Comparison of ENCODE assay signal across 10 mouse cellular contexts in genomic region chr11:97019345-97019708, GRCm38 (mm10). TPM values are rescaled to one million over a fixed set of nuclear protein-coding genes. Genes with fewer than 3 reads are reported as not detected.
DNase-seq lines count a peak whose midpoint lies in the region; ATAC-seq and TF ChIP-seq lines count a peak whose summit lies in the region.
"Had no signal": no experiment of that assay in that cellular context is flagged by ENCODE, and none has a peak within 500 bp of the region (broad histone marks: within the 10 kb centered on the region; RNA-seq: fewer than 3 reads in every experiment).

No protein-coding gene starts in this region.

- no peak for DNase-seq in forebrain, embryonic 14.5 days (ENCODE audit: low spot score)
- DNase-seq in liver, embryonic 13.5 days, result no peak
- DNase-seq in liver, result no peak
- no peak for DNase-seq in embryonic facial prominence, embryonic 11.5 days (ENCODE audit: low spot score)
- no peak for DNase-seq in cerebellum, adult 2 months
- no peak for DNase-seq in kidney, postnatal 36 days
- DNase-seq: cerebellum, adult 11-12 months had no signal

- H3K4me1 ChIP-seq in forebrain, embryonic 13.5 days, result peaks cover 20% of the 10 kb centered on the region
- peaks cover 3% of the 10 kb centered on the region for H3K4me1 ChIP-seq in forebrain, embryonic 14.5 days (ENCODE audit: control insufficient read depth, insufficient read depth, low read length)
- peaks cover 27% of the 10 kb centered on the region for H3K4me1 ChIP-seq in liver, embryonic 13.5 days (replicated peaks)
- peaks cover 8% of the 10 kb centered on the region for H3K4me1 ChIP-seq in embryonic facial prominence, embryonic 11.5 days (ENCODE audit: control insufficient read depth, insufficient read depth, low read length)
- H3K4me1 ChIP-seq in cerebellum, adult 2 months (ENCODE audit: control insufficient read depth, insufficient read depth, low read length), result no peaks in the 10 kb centered on the region

- H3K4me2 ChIP-seq in forebrain, embryonic 13.5 days, result no peak overlapping the region
- H3K4me2 ChIP-seq in forebrain, embryonic 14.5 days (ENCODE audit: low read length), result no peak overlapping the region
- peak overlapping the region; percentile 43; the same call in 1 of the 2 replicates for H3K4me2 ChIP-seq in liver, embryonic 13.5 days
- no peak overlapping the region; the same call in 1 of the 2 replicates for H3K4me2 ChIP-seq in embryonic facial prominence, embryonic 11.5 days (ENCODE audit: low read depth, low read length)
- peak overlapping the region; percentile 75 for H3K4me2 ChIP-seq in myocyte (ENCODE audit: low read depth)

- no peak for ATAC-seq in forebrain, embryonic 13.5 days
- ATAC-seq in forebrain, embryonic 14.5 days, result no peak
- no peak for ATAC-seq in liver, embryonic 13.5 days (ENCODE audit: low read depth)
- no peak for ATAC-seq in embryonic facial prominence, embryonic 11.5 days (replicated peaks; ENCODE audit: insufficient number of reproducible peaks, low FRiP score, low TSS enrichment, low read depth)
- ATAC-seq: forebrain, embryonic 15.5 days had no signal

- peaks cover 96% of the 10 kb centered on the region for H3K27me3 ChIP-seq in forebrain, embryonic 13.5 days
- peaks cover 87% of the 10 kb centered on the region for H3K27me3 ChIP-seq in forebrain, embryonic 14.5 days (replicated peaks; ENCODE audit: control insufficient read depth, insufficient read depth, low read length)
- H3K27me3 ChIP-seq in liver, embryonic 13.5 days, result peaks cover 98% of the 10 kb centered on the region
- H3K27me3 ChIP-seq in embryonic facial prominence, embryonic 11.5 days (ENCODE audit: control insufficient read depth, insufficient read depth, low read length), result peaks cover 79% of the 10 kb centered on the region
- H3K27me3 ChIP-seq in myocyte (ENCODE audit: control insufficient read depth, insufficient read depth, insufficient read length), result peaks cover 5% of the 10 kb centered on the region
- peaks cover 11% of the 10 kb centered on the region; the same call in 1 of the 2 replicates for H3K27me3 ChIP-seq in cerebellum, adult 2 months (ENCODE audit: control insufficient read depth, insufficient read depth, low read length)

- 1% methylated on average over 13 of the region's 13 CpGs for WGBS in forebrain, embryonic 13.5 days
- WGBS in forebrain, embryonic 14.5 days, result 5% methylated on average over 13 of the region's 13 CpGs
- 6% methylated on average over 13 of the region's 13 CpGs for WGBS in liver, embryonic 13.5 days (ENCODE audit: insufficient replicate concordance)
- WGBS in embryonic facial prominence, embryonic 11.5 days, result under 1% methylated on average over 13 of the region's 13 CpGs
- 11% methylated on average over 13 of the region's 13 CpGs for WGBS in cerebellum, adult 2 months

- no peak overlapping the region for H3ac ChIP-seq in myocyte (ENCODE audit: control insufficient read depth, insufficient read length)

- no peaks in the 10 kb centered on the region for H3K36me3 ChIP-seq in forebrain, embryonic 13.5 days (ENCODE audit: poor library complexity, severe bottlenecking)
- H3K36me3 ChIP-seq in forebrain, embryonic 14.5 days (ENCODE audit: control insufficient read depth, insufficient read depth, low read length), result no peaks in the 10 kb centered on the region
- no peaks in the 10 kb centered on the region for H3K36me3 ChIP-seq in liver, embryonic 13.5 days
- no peaks in the 10 kb centered on the region for H3K36me3 ChIP-seq in embryonic facial prominence, embryonic 11.5 days (replicated peaks; ENCODE audit: control insufficient read depth, insufficient read depth, low read depth, low read length)
- H3K36me3 ChIP-seq in myocyte (ENCODE audit: control insufficient read depth, insufficient read depth), result no peaks in the 10 kb centered on the region
- H3K36me3 ChIP-seq: forebrain, embryonic 15.5 days had no signal

- peak overlapping the region; percentile 29; the same call in 1 of the 2 replicates for H3K4me3 ChIP-seq in forebrain, embryonic 13.5 days
- no peak overlapping the region for H3K4me3 ChIP-seq in forebrain, embryonic 14.5 days (ENCODE audit: low read depth, low read length)
- H3K4me3 ChIP-seq in liver, embryonic 13.5 days (replicated peaks), result no peak overlapping the region
- peak overlapping the region; percentile 39; the same call in 1 of the 2 replicates for H3K4me3 ChIP-seq in embryonic facial prominence, embryonic 11.5 days (ENCODE audit: low read depth, low read length)
- H3K4me3 ChIP-seq in myocyte, result peak overlapping the region; percentile 37
- no peak overlapping the region for H3K4me3 ChIP-seq in cerebellum, adult 2 months (replicated peaks; ENCODE audit: insufficient read depth, low read depth, low read length)

- H3K79me2 ChIP-seq in myocyte (ENCODE audit: control insufficient read depth, insufficient read depth), result no peaks in the 10 kb centered on the region

- no peak overlapping the region for H3K9ac ChIP-seq in forebrain, embryonic 13.5 days
- H3K9ac ChIP-seq in forebrain, embryonic 14.5 days (ENCODE audit: low read length), result no peak overlapping the region
- H3K9ac ChIP-seq in liver, embryonic 13.5 days, result no peak overlapping the region
- no peak overlapping the region for H3K9ac ChIP-seq in embryonic facial prominence, embryonic 11.5 days (replicated peaks; ENCODE audit: low read length)
- H3K9ac ChIP-seq: forebrain, embryonic 15.5 days had no signal

- H3K9me3 ChIP-seq in forebrain, embryonic 13.5 days (replicated peaks), result no peaks in the 10 kb centered on the region
- no peaks in the 10 kb centered on the region for H3K9me3 ChIP-seq in forebrain, embryonic 14.5 days (replicated peaks; ENCODE audit: control insufficient read depth, low read length)
- no peaks in the 10 kb centered on the region for H3K9me3 ChIP-seq in liver, embryonic 13.5 days (replicated peaks)
- no peaks in the 10 kb centered on the region for H3K9me3 ChIP-seq in embryonic facial prominence, embryonic 11.5 days (replicated peaks; ENCODE audit: control insufficient read depth, low read length)
- H3K9me3 ChIP-seq: forebrain, embryonic 15.5 days had no signal

- no peak for TF ChIP-seq CTCF in cerebellum, adult 2 months (IDR thresholded peaks at IDR 0.05; ENCODE audit: borderline replicate concordance, insufficient read depth, low read depth, low read length)

- H3K27ac ChIP-seq in forebrain, embryonic 13.5 days, result no peak overlapping the region
- H3K27ac ChIP-seq in forebrain, embryonic 14.5 days (ENCODE audit: low read depth, low read length), result no peak overlapping the region
- no peak overlapping the region for H3K27ac ChIP-seq in liver, embryonic 13.5 days
- H3K27ac ChIP-seq in embryonic facial prominence, embryonic 11.5 days (replicated peaks; ENCODE audit: low read depth, low read length), result no peak overlapping the region
- H3K27ac ChIP-seq in cerebellum, adult 2 months (ENCODE audit: insufficient read depth, low read length), result no peak overlapping the region
- H3K27ac ChIP-seq: forebrain, embryonic 15.5 days had no signal

- peak; percentile 16 for TF ChIP-seq POLR2A in myocyte (IDR thresholded peaks at IDR 0.05; ENCODE audit: insufficient read length, low read depth)
- TF ChIP-seq POLR2A in cerebellum, adult 2 months (IDR thresholded peaks at IDR 0.05; ENCODE audit: borderline replicate concordance, insufficient read depth, low read length), result no peak

TF ChIP-seq in myocyte, 11 proteins besides CTCF, POLR2A, EP300 and RAD21 (continues in another document):
- no peak for TF ChIP-seq TCF3 (IDR thresholded peaks at IDR 0.05; ENCODE audit: insufficient read length, low read depth)

RNA-seq across cellular contexts. Expression of gene Sp6, which starts 6.1 kb away (rescaled TPM):
- 0.15 and 0.21 TPM in 2 replicates for polyA plus RNA-seq in forebrain, embryonic 13.5 days (2015; fragmentation: Nextera tagmentation; extraction: Ambion mirVana)
- polyA plus RNA-seq in forebrain, embryonic 14.5 days (2014; fragmentation: Nextera tagmentation; extraction: Ambion mirVana), result 0.17 TPM in 1 of 2 replicates, not detected in the other
- 0.05 and 0.08 TPM in 2 replicates for polyA plus RNA-seq in liver, embryonic 13.5 days (2015; fragmentation: Nextera tagmentation; extraction: Ambion mirVana)
- polyA plus RNA-seq in embryonic facial prominence, embryonic 11.5 days (2014; fragmentation: Nextera tagmentation; extraction: Ambion mirVana), result 0.29 and 0.45 TPM in 2 replicates
- polyA plus RNA-seq in myocyte (2012; fragmentation: generic; extraction: Trizol), result 6.0 TPM
- 1.4 and 2.1 TPM in 2 replicates for polyA plus RNA-seq in cerebellum, adult 2 months (2012; rRNA removed)

RNA-seq across cellular contexts. Expression of gene Scrn2, which starts 10.4 kb away (rescaled TPM):
- 22.8 and 23.0 TPM in 2 replicates for polyA plus RNA-seq in forebrain, embryonic 13.5 days (2015; fragmentation: Nextera tagmentation; extraction: Ambion mirVana)
- polyA plus RNA-seq in forebrain, embryonic 14.5 days (2014; fragmentation: Nextera tagmentation; extraction: Ambion mirVana), result 15.0 and 15.4 TPM in 2 replicates
- 10.0 and 11.2 TPM in 2 replicates for polyA plus RNA-seq in liver, embryonic 13.5 days (2015; fragmentation: Nextera tagmentation; extraction: Ambion mirVana)
- 20.4 and 26.0 TPM in 2 replicates for polyA plus RNA-seq in embryonic facial prominence, embryonic 11.5 days (2014; fragmentation: Nextera tagmentation; extraction: Ambion mirVana)
- 22.4 TPM for polyA plus RNA-seq in myocyte (2012; fragmentation: generic; extraction: Trizol)
- polyA plus RNA-seq in cerebellum, adult 2 months (2012; rRNA removed), result 12.2 and 13.9 TPM in 2 replicates

RNA-seq across cellular contexts. Expression of gene Lrrc46, which starts 21.9 kb away (rescaled TPM):
- 3.0 and 3.6 TPM in 2 replicates for polyA plus RNA-seq in forebrain, embryonic 13.5 days (2015; fragmentation: Nextera tagmentation; extraction: Ambion mirVana)
- polyA plus RNA-seq in forebrain, embryonic 14.5 days (2014; fragmentation: Nextera tagmentation; extraction: Ambion mirVana), result 4.3 and 4.5 TPM in 2 replicates
- polyA plus RNA-seq in liver, embryonic 13.5 days (2015; fragmentation: Nextera tagmentation; extraction: Ambion mirVana), result 0.29 and 0.38 TPM in 2 replicates
- polyA plus RNA-seq in embryonic facial prominence, embryonic 11.5 days (2014; fragmentation: Nextera tagmentation; extraction: Ambion mirVana), result 1.1 and 1.3 TPM in 2 replicates
- 1.4 TPM for polyA plus RNA-seq in myocyte (2012; fragmentation: generic; extraction: Trizol)
- polyA plus RNA-seq in cerebellum, adult 2 months (2012; rRNA removed), result 1.2 and 1.4 TPM in 2 replicates

RNA-seq across cellular contexts. Expression of gene Mrpl10, which starts 22.0 kb away (rescaled TPM):
- 59.3 and 60.7 TPM in 2 replicates for polyA plus RNA-seq in forebrain, embryonic 13.5 days (2015; fragmentation: Nextera tagmentation; extraction: Ambion mirVana)
- 56.2 and 57.6 TPM in 2 replicates for polyA plus RNA-seq in forebrain, embryonic 14.5 days (2014; fragmentation: Nextera tagmentation; extraction: Ambion mirVana)
- 45.7 and 51.4 TPM in 2 replicates for polyA plus RNA-seq in liver, embryonic 13.5 days (2015; fragmentation: Nextera tagmentation; extraction: Ambion mirVana)
- polyA plus RNA-seq in embryonic facial prominence, embryonic 11.5 days (2014; fragmentation: Nextera tagmentation; extraction: Ambion mirVana), result 85.7 and 91.2 TPM in 2 replicates
- polyA plus RNA-seq in myocyte (2012; fragmentation: generic; extraction: Trizol), result 66.0 TPM
- polyA plus RNA-seq in cerebellum, adult 2 months (2012; rRNA removed), result 83.5 and 88.5 TPM in 2 replicates

RNA-seq across cellular contexts. Expression of gene Osbpl7, which starts 31.1 kb away (rescaled TPM):
- polyA plus RNA-seq in forebrain, embryonic 13.5 days (2015; fragmentation: Nextera tagmentation; extraction: Ambion mirVana), result 7.8 and 8.7 TPM in 2 replicates
- 6.1 and 6.7 TPM in 2 replicates for polyA plus RNA-seq in forebrain, embryonic 14.5 days (2014; fragmentation: Nextera tagmentation; extraction: Ambion mirVana)
- 2.3 and 2.7 TPM in 2 replicates for polyA plus RNA-seq in liver, embryonic 13.5 days (2015; fragmentation: Nextera tagmentation; extraction: Ambion mirVana)
- 4.3 and 5.8 TPM in 2 replicates for polyA plus RNA-seq in embryonic facial prominence, embryonic 11.5 days (2014; fragmentation: Nextera tagmentation; extraction: Ambion mirVana)
- polyA plus RNA-seq in myocyte (2012; fragmentation: generic; extraction: Trizol), result 1.4 TPM
- 25.5 and 26.5 TPM in 2 replicates for polyA plus RNA-seq in cerebellum, adult 2 months (2012; rRNA removed)

Comparison
In these comparisons a context has a peak if more than half of its experiments do, and no peak if none do; other contexts are left out.
1. H3K4me3 ChIP-seq: peak in forebrain, embryonic 13.5 days (single experiment), embryonic facial prominence, embryonic 11.5 days (single experiment) and myocyte (single experiment); none in forebrain, embryonic 14.5 days (single experiment), liver, embryonic 13.5 days (single experiment) and cerebellum, adult 2 months (single experiment).
2. H3K4me2 ChIP-seq: peak in liver, embryonic 13.5 days (single experiment) and myocyte (single experiment); none in forebrain, embryonic 13.5 days (single experiment), forebrain, embryonic 14.5 days (single experiment) and embryonic facial prominence, embryonic 11.5 days (single experiment).